Mouse (Mus musculus): Measurements from ENCODE around the gene Gm3476.
"Not testable (repeated sequence)": the region's sequence is repeated elsewhere in the genome, so short reads cannot be mapped to it uniquely, and the experiment has no call there.

Gene Gm3476

DNA sequence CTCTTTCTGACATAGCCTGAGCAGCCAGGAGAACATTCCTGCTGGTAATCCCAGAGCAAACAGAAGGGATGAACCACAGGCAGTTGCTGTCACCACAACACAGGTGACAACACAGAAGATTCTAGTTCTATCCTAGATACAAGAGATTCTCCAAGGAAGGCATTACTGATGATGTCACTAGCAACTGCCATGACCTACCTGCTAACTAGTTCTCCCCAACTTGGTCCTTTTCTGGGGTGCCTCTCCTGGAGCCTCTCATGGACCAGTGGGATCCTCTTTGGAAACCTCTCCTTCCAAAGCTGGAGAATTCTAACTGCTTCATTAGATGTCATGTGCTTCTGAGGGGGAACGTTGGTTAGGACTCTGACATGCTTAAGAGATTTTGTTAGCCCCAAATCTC, at the start of gene Gm3476:
Gene Gm3476 (minus strand): TSS at position 101 of the 400 bp plus-strand sequence.
- not testable (repeated sequence) for DNase-seq

DNA sequence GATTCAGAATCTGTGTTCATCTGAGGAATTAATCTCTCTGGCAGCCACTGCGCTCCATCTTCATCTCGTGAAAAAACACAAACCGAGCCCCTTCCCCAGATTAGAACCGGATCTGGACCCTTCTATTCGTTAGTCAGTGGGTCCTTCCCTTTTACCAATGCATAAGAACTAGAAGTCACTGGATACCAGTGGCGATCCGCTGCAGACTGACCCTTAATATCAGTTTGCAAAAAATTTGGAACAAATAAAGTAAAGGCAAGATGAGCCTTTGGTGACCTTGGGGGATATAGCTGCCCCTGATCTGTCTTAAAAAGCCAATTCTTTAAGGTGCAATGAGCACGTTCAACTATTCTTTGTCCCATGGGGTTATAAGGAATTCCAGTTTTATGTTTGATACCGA, 37.9 kb upstream of the Gm3476 start:
- peak; percentile 87 for DNase-seq

- DNase-seq = peak; percentile 78
Measured at GRCm38 (mm10) chr14:6161085-6161484, 35.5 kb upstream of the Gm3476 start.

- peak; percentile 95 for DNase-seq
Measured at GRCm38 (mm10) chr14:6108272-6108925, 17.2 kb downstream of the Gm3476 start, which contains the start of gene Gm3468. Gm3468 (minus strand) TSS chr14:6108665.

- not testable (repeated sequence) for DNase-seq
Measured at GRCm38 (mm10) chr14:6107500-6107899, 18.1 kb downstream of the Gm3476 start.

- not testable (repeated sequence) for DNase-seq
Measured at GRCm38 (mm10) chr14:6093842-6094241, 31.8 kb downstream of the Gm3476 start, which contains the start of gene Gm8206. Gm8206 (minus strand) TSS chr14:6093942.

DNA sequence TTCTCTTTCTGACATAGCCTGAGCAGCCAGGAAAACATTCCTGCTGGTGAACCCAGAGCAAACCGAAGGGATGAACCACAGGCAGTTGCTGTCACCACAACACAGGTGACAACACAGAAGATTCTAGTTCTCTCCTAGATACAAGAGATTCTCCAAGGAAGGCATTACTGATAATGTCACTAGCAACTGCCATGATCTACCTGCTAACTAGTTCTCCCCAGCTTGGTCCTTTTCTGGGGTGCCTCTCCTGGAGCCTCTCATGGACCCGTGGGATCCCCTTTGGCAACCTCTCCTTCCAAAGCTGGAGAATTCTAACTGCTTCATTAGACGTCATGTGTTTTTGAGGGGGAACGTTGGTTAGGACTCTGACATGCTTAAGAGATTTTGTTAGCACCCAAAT, 67.4 kb downstream of the Gm3476 start, which contains the start of gene Gm6337:
Gene Gm6337 (minus strand): TSS at position 101 of the 400 bp plus-strand sequence.
- not testable (repeated sequence) for DNase-seq
